Mouse (Mus musculus) forebrain, embryonic 12.5 days (tissue): ENCODE measurements at regions not wholly inside any gene's neighbourhood (a gene's known extent, or its start where the extent isn't known, plus 50 kb on each side); places are given as distances from the start of the nearest gene placed in this dataset.
"Not testable (repeated sequence)": the region's sequence is repeated elsewhere in the genome, so short reads cannot be mapped to it uniquely, and the experiment has no call there.

Source experiments
- ATAC-seq: fragments of 200-750 bp; cut with Nextera tagmentation; 2 replicates; pipeline ENCODE4 v1.8.0; 2017; ENCODE audit warnings: moderate TSS enrichment; ENCODE audit not compliant: low FRiP score
- H3K27ac ChIP-seq: fragments of 300-500 bp; sonication (generic); 2 replicates; pipeline ENCODE4 v1.5.1; 2016; ENCODE audit warnings: mild to moderate bottlenecking
- H3K27me3 ChIP-seq: fragments of 300-500 bp; sonication (generic); 2 replicates; pipeline ENCODE4 v1.6.1; 2016; ENCODE audit warnings: mild to moderate bottlenecking
- H3K36me3 ChIP-seq: fragments of 300-500 bp; sonication (generic); replicated peaks from 2 replicates; pipeline ENCODE4 v1.6.1; 2016; ENCODE audit warnings: mild to moderate bottlenecking
- H3K4me1 ChIP-seq: fragments of 300-500 bp; sonication (generic); 2 replicates; pipeline ENCODE4 v1.6.1; 2016
- H3K4me2 ChIP-seq: fragments of 300-500 bp; sonication (generic); 2 replicates; pipeline ENCODE4 v1.6.1; 2016; ENCODE audit warnings: mild to moderate bottlenecking, moderate library complexity
- H3K4me3 ChIP-seq: fragments of 300-500 bp; sonication (generic); replicated peaks from 2 replicates; pipeline ENCODE4 v1.5.1; 2016; ENCODE audit warnings: mild to moderate bottlenecking
- H3K9ac ChIP-seq: fragments of 300-500 bp; sonication (generic); 2 replicates; pipeline ENCODE4 v1.6.1; 2016; ENCODE audit warnings: mild to moderate bottlenecking
- H3K9me3 ChIP-seq: fragments of 300-500 bp; sonication (generic); 2 replicates; pipeline ENCODE4 v1.6.1; 2016
- WGBS: fragments of 180-500 bp; shearing (Covaris S2); methylation state at CpG from one replicate; pipeline ENCODE4 v1.1.7; 2016; 5-methylcytosine and 5-hydroxymethylcytosine counted together

DNA sequence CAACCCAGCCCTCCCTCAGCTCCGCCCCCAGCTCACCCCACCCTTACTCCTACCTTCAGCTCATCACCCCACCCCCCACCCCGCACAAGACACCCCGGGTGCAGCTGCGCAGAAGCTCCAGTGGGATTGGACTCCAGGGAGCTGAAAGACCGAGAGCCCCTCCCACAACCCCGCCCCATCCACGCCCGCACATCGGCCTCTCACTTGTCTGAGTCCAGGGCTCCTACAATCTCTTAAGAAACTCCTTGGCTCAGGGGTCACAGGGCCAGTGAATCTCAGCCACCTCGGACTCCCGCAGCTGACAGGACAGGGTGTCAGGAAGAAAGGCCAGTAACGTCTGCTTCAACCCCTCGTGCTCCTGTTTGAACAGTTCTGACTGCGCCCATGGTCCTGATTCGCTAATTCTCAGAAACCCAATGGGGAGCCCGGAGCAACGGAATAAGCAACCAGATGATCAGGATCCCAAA lies 120.7 kb downstream of the Map1s start:
- H3K9me3 ChIP-seq, H3K4me1 ChIP-seq, H3K27ac ChIP-seq, H3K27me3 ChIP-seq, H3K9ac ChIP-seq, H3K36me3 ChIP-seq: not testable (repeated sequence)
- peak overlapping the region; percentile 44 for H3K4me2 ChIP-seq
- 4% methylated on average over 17 of the region's 17 CpGs for WGBS
- peak overlapping the region; percentile 24 for H3K4me3 ChIP-seq
- ATAC-seq = peak; percentile 76

DNA sequence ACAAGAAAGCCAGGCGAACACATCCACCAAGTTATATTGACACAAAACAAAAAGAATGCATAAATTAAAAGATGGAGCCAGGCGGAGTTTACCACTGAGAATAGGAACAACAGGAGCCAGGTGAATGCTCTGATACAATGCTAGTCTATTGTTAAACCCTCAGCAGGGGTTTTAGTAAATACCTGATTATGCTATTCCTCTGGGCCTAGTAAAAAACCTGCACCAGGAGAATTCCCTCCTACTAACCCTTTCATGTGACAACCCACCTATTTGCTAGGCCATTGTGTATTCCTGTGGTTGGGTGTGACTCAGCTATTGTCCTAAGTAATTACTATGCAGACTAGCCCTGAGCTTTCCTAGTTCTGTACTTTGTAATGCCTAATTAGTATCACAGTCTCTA lies 122.8 kb downstream of the Map1s start:
- not testable (repeated sequence) for H3K9ac ChIP-seq, H3K4me1 ChIP-seq, H3K4me3 ChIP-seq, H3K9me3 ChIP-seq, H3K4me2 ChIP-seq, H3K27ac ChIP-seq, H3K27me3 ChIP-seq, ATAC-seq, H3K36me3 ChIP-seq
- WGBS = 79% methylated on average over 2 of the region's 2 CpGs
